Mouse (Mus musculus): ENCODE measurements around the gene Asb13. TPM values are rescaled to one million over a fixed set of nuclear protein-coding genes. Genes with fewer than 3 reads are reported as not detected.

Asb13 gene
- total RNA-seq, 2 experiments from 2014 or later, result 12.5 to 15.6 TPM

DNA sequence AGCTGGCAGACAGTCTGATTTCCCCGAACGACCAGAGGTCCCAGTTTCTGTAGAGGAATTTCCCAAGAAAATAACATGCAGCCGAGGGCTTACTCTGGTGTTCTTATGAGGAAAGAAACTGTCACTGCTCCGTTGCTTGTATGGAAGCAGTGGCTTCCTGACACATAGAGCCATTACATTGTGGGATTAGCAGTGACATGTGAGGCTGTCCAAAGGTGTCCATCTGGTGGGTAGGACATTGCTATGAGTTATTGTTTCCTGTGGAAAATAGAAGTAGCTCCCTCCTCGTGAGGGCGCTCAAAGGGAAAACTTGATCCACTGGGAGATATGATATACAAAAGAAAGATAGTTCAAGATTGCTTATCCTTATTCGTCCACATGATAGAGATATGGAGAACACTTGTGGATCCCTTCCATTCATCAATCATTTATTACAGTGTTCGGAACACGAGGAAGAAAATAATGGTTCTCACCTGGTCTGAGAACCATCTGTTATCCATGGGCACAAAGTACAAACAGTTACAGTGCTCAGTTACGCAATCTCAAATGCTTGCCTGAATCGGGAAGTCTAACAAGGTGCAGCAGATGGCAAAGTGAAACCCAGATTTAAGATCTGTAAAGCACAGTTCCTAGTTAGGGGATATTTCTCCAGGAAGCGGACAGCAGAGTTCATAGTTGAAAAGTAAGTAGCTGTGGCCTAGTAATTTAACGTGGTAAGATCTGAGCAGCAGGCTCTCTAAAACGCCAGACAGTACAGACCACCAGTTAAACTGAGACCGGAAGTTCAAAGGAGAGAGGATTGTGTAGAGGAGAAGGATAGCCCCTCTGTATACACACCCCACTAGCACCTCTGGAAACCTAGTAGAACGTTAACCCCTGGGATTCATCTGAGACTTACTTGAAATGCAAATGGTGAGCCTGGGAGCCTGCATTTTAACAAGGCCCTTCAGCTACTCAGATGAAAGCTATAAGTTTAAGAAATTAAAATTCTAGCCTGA is 25.6 kb downstream of the Asb13 start:
- DNase-seq (ENCODE audit: low spot score in 2 of 2), result no peak

DNA sequence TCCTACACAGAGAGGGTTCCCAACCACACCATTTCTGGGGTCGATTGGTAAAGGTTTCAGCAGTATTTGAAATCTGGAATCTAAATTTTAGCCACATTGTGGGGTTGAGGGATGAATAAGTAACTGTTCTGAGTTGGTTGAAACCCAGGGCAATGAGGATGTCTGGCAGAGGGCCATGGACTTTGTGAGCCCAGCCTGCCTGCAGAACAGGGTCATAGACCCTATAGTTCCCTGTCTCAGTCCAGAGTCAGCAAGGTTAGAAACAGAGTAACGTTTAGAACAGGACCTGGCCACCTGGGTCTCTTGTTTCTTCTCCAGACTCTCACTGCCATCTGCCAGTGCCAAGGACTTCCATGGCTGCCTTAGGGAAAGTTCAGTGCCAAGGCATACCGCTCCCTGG is 30.4 kb downstream of the Asb13 start:
- DNase-seq (ENCODE audit: low spot score in 2 of 2), result no peak

DNA sequence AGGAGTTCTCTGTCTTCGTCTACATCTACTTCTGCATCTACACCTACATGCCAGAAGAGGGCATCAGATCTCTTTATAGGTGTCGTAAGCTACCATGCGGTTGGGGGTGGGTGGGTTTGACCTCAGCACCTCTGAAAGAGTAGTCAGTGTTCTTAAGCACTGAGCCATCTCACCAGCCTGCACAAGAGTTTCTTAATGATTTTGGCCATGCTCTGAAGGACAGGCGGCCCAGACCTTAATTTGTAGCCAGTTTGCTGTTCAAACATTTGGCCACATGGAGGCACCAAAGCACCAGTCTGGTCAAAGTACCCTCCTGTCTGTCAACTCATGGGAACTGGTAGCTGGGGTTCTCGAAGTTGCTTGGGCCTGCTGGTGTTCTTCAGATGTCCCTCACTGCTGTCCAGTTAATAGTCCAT is 31.5 kb downstream of the Asb13 start:
- peak; percentile 69 to 71 for DNase-seq (ENCODE audit: low spot score in 2 of 2)

DNA sequence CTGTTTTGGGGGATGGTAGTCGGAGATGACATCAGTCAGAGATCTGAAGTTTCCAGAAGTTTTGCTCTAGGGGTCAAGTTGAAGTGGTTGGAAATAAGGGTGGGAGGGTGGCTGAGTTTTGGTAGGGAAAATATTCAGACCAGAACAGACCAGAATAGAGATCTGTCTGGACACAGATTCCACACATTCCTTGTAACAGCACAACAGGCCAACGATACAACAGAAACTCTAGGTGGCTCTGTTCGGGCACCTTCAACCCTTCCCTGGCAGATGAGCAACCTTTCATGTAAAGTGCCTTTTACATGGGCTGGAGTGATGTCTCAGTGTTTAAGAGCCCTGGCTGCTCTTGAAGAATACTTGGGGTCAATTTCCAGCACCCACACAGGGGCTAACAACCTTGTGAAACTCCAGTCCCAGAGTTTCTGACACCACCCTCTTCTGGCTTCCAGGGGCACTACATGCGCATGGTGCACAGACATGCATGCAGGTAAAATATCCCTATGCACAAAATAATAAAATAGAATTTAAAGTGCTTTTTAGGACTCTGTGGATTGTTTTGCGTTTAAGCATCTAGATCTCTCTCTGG is 33.5 kb downstream of the Asb13 start:
- DNase-seq (ENCODE audit: low spot score in 2 of 2), result no peak

DNA sequence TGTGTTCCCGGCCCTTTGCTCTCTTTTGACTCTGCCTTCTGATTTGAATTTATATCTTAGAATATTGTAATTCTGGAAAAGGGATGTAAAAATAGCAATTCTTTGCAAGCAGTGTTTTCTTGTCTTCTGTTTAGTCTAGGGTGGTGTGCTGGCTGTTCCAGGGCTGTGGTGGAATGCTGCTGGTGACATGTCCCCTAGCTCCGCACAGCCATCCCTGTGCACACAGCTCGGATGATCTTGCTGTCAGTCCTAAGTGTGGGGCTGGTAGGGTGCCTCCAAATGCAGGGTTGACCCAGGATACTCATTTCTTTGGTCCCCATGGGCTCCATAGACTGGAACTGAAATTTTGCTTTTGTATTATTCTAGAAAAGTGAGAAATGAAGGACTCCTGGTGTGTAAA is 34.2 kb downstream of the Asb13 start:
- DNase-seq (ENCODE audit: low spot score in 2 of 2), result no peak

DNA sequence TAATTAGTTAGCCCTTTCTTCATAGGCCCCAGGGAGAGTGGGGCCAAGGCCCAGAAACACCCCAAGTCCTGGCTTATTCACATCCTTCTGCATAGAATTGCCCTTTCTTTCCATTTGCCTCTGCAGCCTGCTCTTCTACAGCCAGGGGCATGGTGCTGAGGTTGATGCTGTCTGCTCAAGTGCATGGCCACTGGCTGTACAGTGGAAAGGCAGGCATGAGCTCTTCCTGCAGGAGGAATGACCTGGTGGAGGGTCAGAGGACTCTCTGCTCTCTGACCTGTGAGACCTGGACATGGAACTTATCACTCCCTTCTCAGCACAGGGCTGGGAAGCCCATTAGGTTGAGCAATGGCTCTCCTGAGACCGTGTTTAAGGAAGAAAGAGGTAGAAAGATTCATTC is 35.8 kb downstream of the Asb13 start:
- no peak for DNase-seq (ENCODE audit: low spot score in 2 of 2)

DNA sequence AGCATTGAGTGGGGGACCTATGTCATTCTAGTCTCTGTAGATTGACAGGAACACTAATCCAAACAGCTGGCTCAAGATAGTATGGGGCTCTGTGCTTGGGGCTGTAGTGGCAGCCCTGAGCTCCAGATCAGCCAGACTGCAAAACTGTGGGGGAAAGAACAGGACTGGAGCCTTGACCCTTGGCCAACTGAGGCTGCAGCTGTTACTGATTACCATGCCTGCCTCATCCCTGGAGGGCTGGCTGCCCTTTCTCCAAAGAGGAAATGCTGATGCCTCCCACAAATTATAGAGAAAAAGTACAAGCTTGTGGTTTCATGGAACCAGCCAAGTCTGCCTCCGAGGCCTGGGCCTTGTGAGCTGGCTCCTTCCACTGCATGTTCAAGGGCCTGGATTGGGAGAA is 36.2 kb downstream of the Asb13 start:
- no peak for DNase-seq (ENCODE audit: low spot score in 2 of 2)

DNA sequence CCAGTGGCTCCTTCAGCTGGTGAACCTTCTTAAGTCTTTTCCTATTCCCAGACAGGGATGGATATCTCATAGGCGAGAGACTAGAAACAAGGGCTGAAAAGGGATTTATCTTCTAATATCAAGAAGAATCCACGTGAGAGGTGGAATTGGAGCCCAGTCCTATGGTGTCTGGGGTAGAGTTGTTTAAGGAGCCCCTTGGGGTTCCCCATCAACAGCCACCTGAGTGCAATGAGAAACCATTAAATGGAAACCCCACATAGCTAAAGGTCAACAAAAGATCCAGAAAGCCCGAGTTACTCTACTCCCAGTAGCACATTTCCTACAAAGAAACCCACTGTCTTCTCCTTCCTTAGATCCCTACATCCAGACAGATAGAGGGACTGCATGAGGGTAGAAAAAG is 39.3 kb downstream of the Asb13 start:
- no peak for DNase-seq (ENCODE audit: low spot score in 2 of 2)

DNA sequence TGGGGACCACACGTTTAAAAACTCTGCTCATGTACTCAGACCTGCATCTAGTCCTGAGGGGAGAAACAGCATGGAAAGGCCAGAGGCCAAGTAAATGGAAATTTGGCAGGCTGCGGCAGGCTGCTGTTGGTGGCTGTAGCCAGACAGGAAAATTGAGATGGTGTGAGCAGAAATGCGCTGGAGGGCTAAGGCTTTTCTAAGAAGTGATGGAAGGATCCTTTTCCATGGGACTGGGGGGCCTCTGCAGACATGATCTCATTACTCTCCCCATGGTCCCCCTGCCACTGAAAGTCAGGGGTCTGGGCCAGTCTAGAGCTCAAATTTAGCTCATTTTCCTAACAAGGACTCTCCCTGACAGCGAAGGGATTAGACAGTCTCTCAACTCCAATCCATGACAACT is 39.8 kb downstream of the Asb13 start:
- no peak for DNase-seq (ENCODE audit: low spot score in 2 of 2)

DNA sequence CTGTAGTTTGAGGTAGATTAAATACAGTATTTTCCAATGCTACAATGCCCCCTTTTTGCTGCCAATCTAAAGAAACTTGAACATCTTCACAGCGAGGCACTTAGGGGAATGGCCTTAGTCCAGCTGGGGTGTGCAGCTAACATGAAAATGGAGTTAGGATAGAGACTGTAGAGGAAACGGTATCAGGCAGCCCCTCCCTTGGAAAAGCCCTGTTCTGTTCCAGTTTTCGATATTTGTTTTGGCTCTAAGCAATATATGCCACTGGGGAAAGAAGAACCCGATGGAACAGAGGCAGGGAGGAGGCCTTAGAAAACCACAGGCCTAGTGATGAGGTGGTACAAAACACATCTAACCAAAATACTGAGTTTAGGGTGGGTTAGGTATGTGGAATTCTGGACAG is 42.0 kb downstream of the Asb13 start:
- DNase-seq (ENCODE audit: low spot score in 2 of 2), result no peak

DNA sequence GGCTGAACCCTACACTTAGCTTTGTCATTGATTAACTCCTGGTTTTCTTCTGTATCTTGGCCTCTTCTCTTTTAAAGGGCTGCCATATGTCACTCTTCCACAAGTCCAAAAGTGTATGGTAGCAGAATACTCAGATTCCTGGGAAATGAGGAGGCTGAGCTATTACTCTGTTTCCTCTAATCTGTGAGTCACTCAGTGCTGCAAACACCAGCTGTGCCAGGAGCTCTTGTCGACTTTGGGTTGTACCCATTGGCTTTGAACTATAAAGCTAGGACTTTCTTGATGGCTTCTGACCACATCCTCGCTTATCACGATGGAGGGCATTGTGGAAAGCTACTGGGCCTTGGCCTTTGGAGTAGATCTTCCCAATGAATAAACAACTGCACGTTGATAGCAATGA is 45.3 kb downstream of the Asb13 start:
- DNase-seq (ENCODE audit: low spot score in 2 of 2), result no peak

DNA sequence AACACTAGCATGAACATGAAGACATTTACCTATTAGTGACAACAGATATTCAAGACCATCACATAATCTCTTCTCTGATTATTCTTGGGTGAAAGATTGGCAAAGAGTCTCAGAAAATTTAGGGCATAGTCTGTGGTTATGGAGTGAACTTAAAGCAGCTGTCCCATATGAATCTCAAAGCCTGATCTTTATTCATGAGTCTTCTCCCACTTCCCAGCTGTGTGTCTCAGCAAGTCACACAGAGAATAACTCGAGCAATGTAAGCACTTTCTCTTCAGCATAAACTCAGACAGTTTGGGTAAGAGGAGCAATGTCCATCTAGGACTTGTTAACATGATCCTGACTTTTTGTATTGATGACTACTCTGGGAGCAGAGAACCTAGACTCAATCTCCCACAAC is 52.5 kb downstream of the Asb13 start:
- no peak for DNase-seq (ENCODE audit: low spot score in 2 of 2)

DNA sequence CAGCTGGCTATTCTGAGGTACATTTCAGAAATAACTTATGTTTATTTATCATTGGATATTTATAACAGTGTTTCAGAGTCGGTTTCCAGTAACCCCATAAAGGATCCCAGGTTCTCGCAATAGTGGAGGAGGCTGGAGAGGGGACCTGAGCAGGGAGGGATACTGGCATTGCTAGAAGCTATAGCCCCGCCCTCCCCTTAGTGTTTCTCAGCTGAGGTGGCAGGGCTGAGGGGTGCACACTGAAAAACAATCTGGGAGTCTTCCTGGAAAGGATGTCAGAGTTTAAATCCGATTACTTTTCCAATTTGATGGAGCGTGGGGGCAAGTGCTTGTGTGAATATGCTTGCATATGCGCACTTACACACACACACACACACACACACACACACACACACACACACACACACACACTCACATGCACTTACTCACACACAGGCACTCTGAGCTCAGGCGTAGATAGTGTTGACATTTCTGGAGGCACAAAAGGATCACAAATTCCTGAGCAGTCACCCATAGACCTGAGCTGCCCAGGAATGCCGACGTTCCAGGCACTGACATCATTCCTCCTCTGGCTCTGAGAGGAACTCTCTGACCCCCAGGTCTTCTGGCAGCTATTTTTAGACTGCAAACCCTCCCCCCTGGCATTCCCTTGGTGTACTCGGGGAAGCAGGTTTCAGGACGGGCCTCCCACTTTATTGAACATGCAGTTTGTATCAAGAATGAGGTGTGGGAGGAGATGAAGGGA is 60.9 kb downstream of the Asb13 start:
- no peak for DNase-seq (ENCODE audit: low spot score in 2 of 2)

DNA sequence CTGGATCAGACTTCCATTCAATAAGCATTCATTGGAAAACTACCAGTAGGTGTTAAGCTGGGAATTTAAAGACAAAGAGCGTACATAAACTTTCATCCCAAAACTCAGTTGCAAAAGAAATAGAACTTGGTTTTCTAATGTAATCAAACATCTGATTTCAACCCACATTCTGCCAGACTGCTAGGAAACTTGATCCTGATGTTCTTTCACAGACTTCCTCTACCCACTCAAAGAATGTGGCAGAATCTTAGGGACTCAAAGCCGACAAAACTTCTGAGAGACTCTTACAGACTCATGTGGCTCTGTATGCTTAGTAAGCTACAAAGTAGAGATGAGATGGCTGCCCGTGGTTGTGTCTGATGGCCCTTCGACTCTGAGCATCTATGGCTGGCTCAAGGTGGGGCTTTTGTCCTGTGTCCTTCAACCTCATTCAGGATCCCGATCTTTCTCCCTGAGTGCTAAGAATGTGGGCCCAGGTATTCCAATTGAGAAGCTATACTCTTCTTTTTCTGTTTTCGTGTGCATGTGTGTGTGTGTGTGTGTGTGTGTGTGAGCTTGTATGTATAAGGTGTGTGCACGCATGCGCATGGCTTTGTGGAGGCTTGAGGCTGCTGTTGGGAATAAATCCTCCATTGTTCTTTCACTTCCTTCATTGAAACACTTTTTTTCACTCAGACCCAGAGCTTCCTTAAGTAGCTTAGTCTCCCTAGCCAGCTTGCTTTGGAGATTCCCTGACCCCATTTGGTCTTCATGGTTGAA is 63.3 kb downstream of the Asb13 start:
- DNase-seq (ENCODE audit: low spot score in 2 of 2), result no peak

DNA sequence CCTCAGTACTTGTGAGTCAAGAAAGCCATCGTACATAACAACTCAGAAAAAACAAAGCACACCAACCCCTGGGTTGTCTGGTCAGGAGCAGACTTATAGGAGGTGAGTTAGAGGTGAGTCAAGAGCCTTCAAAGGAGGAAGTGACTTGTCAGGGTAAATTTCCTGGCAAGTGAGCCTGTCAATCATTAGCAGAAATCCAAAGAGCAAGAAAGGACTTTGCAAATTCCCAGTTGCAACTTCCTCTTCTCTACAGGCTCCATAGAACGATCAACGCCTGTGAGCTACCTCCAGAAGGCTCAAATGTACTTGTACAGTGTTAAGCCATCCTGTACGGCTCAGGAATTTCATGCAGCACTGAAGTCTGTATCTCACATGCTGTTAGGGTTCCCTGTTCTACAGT is 66.9 kb downstream of the Asb13 start:
- no peak for DNase-seq (ENCODE audit: low spot score in 2 of 2)

Other genes with a start within 250 kb of the Asb13 start
- 100 to 1,000 TPM; 347 to 392 TPM for gene Gdi2, start 96.0 kb upstream of the Asb13 start, total RNA-seq (2021)
- gene Fam208b, start 22.9 kb upstream of the Asb13 start, total RNA-seq (2021), result 10 to 100 TPM; 17.4 to 19.9 TPM
- gene Calml3, start 170.3 kb downstream of the Asb13 start, total RNA-seq (2021), result under 1 TPM in 1 of 2 experiments, not detected in 1; 0.86 TPM
- not detected for gene Calm4, start 203.7 kb downstream of the Asb13 start, total RNA-seq (2021)
- not detected for gene Calm5, start 220.1 kb downstream of the Asb13 start, total RNA-seq (2021)